In the genomic region with DNA sequence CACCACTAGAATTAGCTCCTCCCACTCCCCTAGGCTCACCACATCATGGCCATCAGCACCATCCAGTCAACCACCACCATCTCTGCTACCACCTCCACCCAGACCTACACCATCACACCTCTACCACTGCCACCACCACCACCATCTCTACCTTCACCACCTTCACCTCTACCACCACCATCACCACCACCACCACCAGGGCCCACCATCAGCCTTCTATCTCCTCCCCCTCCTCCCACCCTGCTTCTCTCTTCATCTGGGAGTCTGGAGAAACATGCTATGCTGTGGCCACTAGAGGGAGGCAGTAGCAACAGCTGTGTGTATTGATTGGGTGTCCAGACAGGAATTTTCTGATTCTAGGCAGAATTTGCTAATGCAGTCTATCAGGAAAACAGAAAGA, we compare ENCODE assay signal across 8 mouse cellular contexts. TPM values are rescaled to one million over a fixed set of nuclear protein-coding genes. Genes with fewer than 3 reads are reported as not detected.
DNase-seq lines count a peak whose midpoint lies in the region; ATAC-seq lines count a peak whose summit lies in the region.

No protein-coding gene starts in this region.

- H3K36me3 ChIP-seq in kidney, embryonic 14.5 days (ENCODE audit: control insufficient read depth, insufficient read depth, low read length): no peaks in the 10 kb centered on the region
- H3K36me3 ChIP-seq in midbrain, embryonic 16.5 days (ENCODE audit: control insufficient read depth, insufficient read depth, low read length): no peaks in the 10 kb centered on the region

- no peak overlapping the region for H3K4me3 ChIP-seq in kidney, embryonic 14.5 days (ENCODE audit: low read length)
- no peak overlapping the region for H3K4me3 ChIP-seq in midbrain, embryonic 16.5 days (ENCODE audit: low read depth, low read length)

- peak; percentile 34; the same call in 1 of the 2 replicates for ATAC-seq in kidney, embryonic 14.5 days (ENCODE audit: low FRiP score, low TSS enrichment)
- ATAC-seq in midbrain, embryonic 16.5 days: peak; percentile 79

- H3K4me1 ChIP-seq in kidney, embryonic 14.5 days (ENCODE audit: control insufficient read depth, insufficient read depth, low read length): no peaks in the 10 kb centered on the region
- H3K4me1 ChIP-seq in midbrain, embryonic 16.5 days (ENCODE audit: control insufficient read depth, insufficient read depth, low read length): no peaks in the 10 kb centered on the region

- H3K4me2 ChIP-seq in kidney, embryonic 14.5 days (replicated peaks; ENCODE audit: low read depth, low read length): no peak overlapping the region
- H3K4me2 ChIP-seq in midbrain, embryonic 16.5 days (ENCODE audit: low read length): no peak overlapping the region

- no peak for DNase-seq in kidney, adult 8-10 months
- DNase-seq in adipocyte (ENCODE audit: low spot score): peak; percentile 67
- peak; percentile 40 for DNase-seq in forelimb bud, embryonic 11.5 days (ENCODE audit: low read depth, low spot score)
- DNase-seq in left cerebral cortex, adult 11 months (ENCODE audit: low spot score): peak; percentile 18
- no peak for DNase-seq in B cell, adult 2 months
- DNase-seq in cerebellum, adult 9-11 months: no peak

- no peak overlapping the region for H3K9ac ChIP-seq in kidney, embryonic 14.5 days (ENCODE audit: low read depth, low read length)
- no peak overlapping the region for H3K9ac ChIP-seq in midbrain, embryonic 16.5 days (ENCODE audit: low read depth, low read length)

- no peaks in the 10 kb centered on the region for H3K9me3 ChIP-seq in kidney, embryonic 14.5 days (ENCODE audit: control insufficient read depth, low read length)
- no peaks in the 10 kb centered on the region for H3K9me3 ChIP-seq in midbrain, embryonic 16.5 days (replicated peaks; ENCODE audit: control insufficient read depth, low read length, poor library complexity, severe bottlenecking)

- no peak overlapping the region for H3K27ac ChIP-seq in kidney, embryonic 14.5 days (ENCODE audit: low read depth, low read length)
- no peak overlapping the region for H3K27ac ChIP-seq in midbrain, embryonic 16.5 days (ENCODE audit: low read length)

- no peaks in the 10 kb centered on the region for H3K27me3 ChIP-seq in kidney, embryonic 14.5 days (ENCODE audit: control insufficient read depth, insufficient read depth, low read length)
- no peaks in the 10 kb centered on the region for H3K27me3 ChIP-seq in midbrain, embryonic 16.5 days (ENCODE audit: control insufficient read depth, insufficient read depth, low read depth, low read length)

RNA-seq across cellular contexts. Expression of gene Edar, which starts 47.9 kb away (rescaled TPM):
- polyA plus RNA-seq in kidney, embryonic 14.5 days (2014; fragmentation: Nextera tagmentation; extraction: Ambion mirVana): 0.27 and 0.35 TPM in 2 replicates
- 0.30 and 0.32 TPM in 2 replicates for polyA plus RNA-seq in midbrain, embryonic 16.5 days (2015; fragmentation: Nextera tagmentation; extraction: Ambion mirVana)

Comparison
In these comparisons a context has a peak if more than half of its experiments do, and no peak if none do; other contexts are left out.
1. DNase-seq: peak in adipocyte (single experiment), forelimb bud, embryonic 11.5 days (single experiment) and left cerebral cortex, adult 11 months (single experiment); none in kidney, adult 8-10 months (0 of 2), B cell, adult 2 months (0 of 2) and cerebellum, adult 9-11 months (single experiment).